Mouse (Mus musculus) lung, postnatal 0 days (tissue): ENCODE measurements at regions not wholly inside any gene's neighbourhood (a gene's known extent, or its start where the extent isn't known, plus 50 kb on each side); places are given as distances from the start of the nearest gene placed in this dataset.

Experiments
- ATAC-seq: fragments of 200-750 bp; cut with Nextera tagmentation; 2 replicates; pipeline ENCODE4 v1.8.0; 2017; ENCODE audit warnings: moderate library complexity
- DNase-seq: peaks from one replicate; pipeline ENCODE4 v3.0.0-alpha.2; 2016; ENCODE audit warnings: low spot score
- H3K27ac ChIP-seq: fragments of 300-500 bp; sonication (generic); 2 replicates; pipeline ENCODE4 v1.5.1; 2014; ENCODE audit warnings: antibody characterized with exemption, mild to moderate bottlenecking, low read length, mixed read lengths
- H3K27me3 ChIP-seq: fragments of 300-500 bp; sonication (generic); replicated peaks from 2 replicates; pipeline ENCODE4 v1.6.1; 2014; ENCODE audit warnings: low read length, mixed read lengths; ENCODE audit not compliant: insufficient read depth
- H3K36me3 ChIP-seq: fragments of 300-500 bp; sonication (generic); 2 replicates; pipeline ENCODE4 v1.6.1; 2014; ENCODE audit warnings: low read length, mixed read lengths; ENCODE audit not compliant: insufficient read depth
- H3K4me1 ChIP-seq: fragments of 300-500 bp; sonication (generic); 2 replicates; pipeline ENCODE4 v1.6.1; 2014; ENCODE audit warnings: antibody characterized with exemption, low read depth, low read length, mixed read lengths; ENCODE audit not compliant: insufficient read depth
- H3K4me2 ChIP-seq: fragments of 300-500 bp; sonication (generic); replicated peaks from 2 replicates; pipeline ENCODE4 v1.6.1; 2014; ENCODE audit warnings: low read depth, mild to moderate bottlenecking, low read length, moderate library complexity, mixed read lengths
- H3K4me3 ChIP-seq: fragments of 300-500 bp; sonication (generic); 2 replicates; pipeline ENCODE4 v1.5.1; 2014; ENCODE audit warnings: low read depth, low read length
- H3K9ac ChIP-seq: fragments of 300-500 bp; sonication (generic); replicated peaks from 2 replicates; pipeline ENCODE4 v1.6.1; 2014; ENCODE audit warnings: low read depth, mild to moderate bottlenecking
- H3K9me3 ChIP-seq: fragments of 300-500 bp; sonication (generic); 2 replicates; pipeline ENCODE4 v1.6.1; 2016; ENCODE audit warnings: low read length, mixed read lengths
- CTCF ChIP-seq: IDR thresholded peaks from 2 replicates; pipeline ENCODE4 v1.5.1; 2016; ENCODE audit warnings: antibody characterized with exemption, mild to moderate bottlenecking
- EP300 ChIP-seq: IDR thresholded peaks from 2 replicates; pipeline ENCODE4 v1.6.1; 2016; ENCODE audit warnings: antibody characterized with exemption, mild to moderate bottlenecking, control low read depth
- WGBS: fragments of 180-500 bp; shearing (Covaris S2); extraction: QIAGEN DNeasy Blood & Tissue Kit; methylation state at CpG from one replicate; pipeline ENCODE4 v1.1.7; 2014; 5-methylcytosine and 5-hydroxymethylcytosine counted together

DNA sequence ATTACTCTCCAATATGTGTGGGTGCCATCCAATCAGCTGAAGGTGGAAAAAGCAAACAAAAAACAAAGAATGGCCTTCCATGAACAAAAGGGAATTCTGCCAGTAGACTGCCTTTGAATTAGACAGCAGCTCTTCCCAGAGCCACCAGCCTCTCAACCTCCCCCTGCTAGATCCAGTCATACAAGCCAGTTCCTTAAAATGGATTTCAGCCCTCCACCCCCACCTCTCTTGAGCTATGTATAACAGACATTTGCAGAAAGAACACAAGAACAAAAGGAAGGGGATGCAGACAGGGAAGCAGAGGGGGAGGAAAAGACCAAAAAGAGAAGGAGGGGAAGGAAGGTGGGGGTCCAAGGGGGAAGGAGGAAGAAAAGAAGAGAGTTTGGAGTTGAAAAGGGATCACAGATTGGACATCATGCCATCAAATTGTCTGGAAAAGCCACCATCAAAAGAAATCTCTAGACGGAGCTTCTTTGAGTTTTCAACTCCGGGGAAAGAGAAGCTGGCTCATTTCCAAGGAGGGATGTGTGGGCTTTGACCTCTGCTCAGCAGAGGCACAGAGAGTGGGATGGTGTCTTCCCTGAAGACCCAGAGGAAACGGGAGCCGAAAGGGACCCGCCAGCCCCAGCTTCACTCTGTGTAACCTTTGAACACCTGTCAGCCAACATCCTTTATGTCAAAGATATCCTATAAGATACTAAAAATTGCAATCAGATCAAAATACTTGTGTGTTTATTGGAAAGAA, 114.8 kb downstream of the Dhrs2 start:
- ATAC-seq (no peak), DNase-seq (no peak)
- 28% methylated on average over 5 of the region's 5 CpGs for WGBS
- Histone ChIP-seq H3K4me1 (no peaks in the 10 kb centered on the region; the same call in 1 of the 2 replicates), H3K4me3 (no peak overlapping the region), H3K36me3 (no peaks in the 10 kb centered on the region), H3K9ac (no peak overlapping the region), H3K27me3 (no peaks in the 10 kb centered on the region), H3K9me3 (no peaks in the 10 kb centered on the region), H3K27ac (no peak overlapping the region), H3K4me2 (no peak overlapping the region)
- no peak for TF ChIP-seq CTCF
- TF ChIP-seq EP300: no peak

DNA sequence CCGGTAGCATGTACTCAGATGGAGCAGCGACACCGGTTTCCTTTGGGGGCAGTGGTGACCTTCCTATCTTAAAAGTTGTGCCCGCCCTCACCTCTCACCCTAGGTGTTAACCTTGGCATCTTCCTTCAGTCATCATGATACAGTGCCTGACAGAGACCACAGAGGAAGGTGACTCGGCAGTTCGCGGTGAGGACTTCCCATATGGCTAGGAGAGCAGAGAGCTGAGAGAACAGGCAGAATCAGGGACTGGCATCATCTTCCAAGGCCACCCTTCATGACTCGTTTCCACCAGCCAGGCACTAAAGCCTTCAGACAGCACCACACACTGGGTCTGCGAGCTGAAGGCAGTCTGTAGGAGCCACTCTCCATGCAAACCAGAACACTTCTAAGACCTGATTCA, 116.2 kb downstream of the Dhrs2 start:
- 55% methylated on average over 9 of the region's 9 CpGs for WGBS
- no peak for ATAC-seq
- DNase-seq: no peak

DNA sequence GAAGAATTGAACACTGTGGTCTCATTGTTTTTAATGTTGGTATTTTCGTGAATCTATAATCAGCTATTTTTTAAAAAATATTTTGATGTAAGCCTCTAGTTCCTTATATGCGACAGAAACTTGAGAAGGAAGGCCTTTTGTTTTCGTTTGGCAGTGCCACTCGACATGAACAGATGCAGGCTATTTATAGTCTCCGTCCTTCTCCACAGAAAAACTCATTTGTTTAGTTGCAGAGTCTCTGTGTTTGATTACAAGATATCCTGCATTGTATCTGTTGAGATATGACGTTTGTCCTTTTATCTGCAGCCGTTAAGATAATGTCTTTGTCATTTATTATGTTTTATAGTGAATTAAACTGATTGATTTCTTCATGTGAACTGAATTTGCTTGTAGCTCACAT, 116.7 kb downstream of the Dhrs2 start:
- Histone ChIP-seq H3K27ac (no peak overlapping the region), H3K4me3 (no peak overlapping the region), H3K27me3 (no peaks in the 10 kb centered on the region), H3K9me3 (no peaks in the 10 kb centered on the region), H3K4me1 (no peaks in the 10 kb centered on the region; the same call in 1 of the 2 replicates), H3K36me3 (no peaks in the 10 kb centered on the region), H3K9ac (no peak overlapping the region), H3K4me2 (no peak overlapping the region)
- ATAC-seq (no peak), DNase-seq (peak; percentile 27)
- TF ChIP-seq EP300 (peak; percentile 60; the same call in 1 of the 2 replicates), CTCF (no peak)
- WGBS: 29% methylated on average over 7 of the region's 7 CpGs

More for the DNA sequence above, 116.2 kb downstream of the Dhrs2 start:
- H3K4me3 ChIP-seq: no peak overlapping the region
- H3K36me3 ChIP-seq: no peaks in the 10 kb centered on the region
- no peaks in the 10 kb centered on the region for H3K9me3 ChIP-seq
- H3K4me2 ChIP-seq: no peak overlapping the region
- H3K4me1 ChIP-seq: no peaks in the 10 kb centered on the region; the same call in 1 of the 2 replicates
- no peak overlapping the region for H3K9ac ChIP-seq
- TF ChIP-seq EP300 (no peak), CTCF (no peak; the same call in 1 of the 2 replicates)
- no peak overlapping the region for H3K27ac ChIP-seq
- H3K27me3 ChIP-seq: no peaks in the 10 kb centered on the region

DNA sequence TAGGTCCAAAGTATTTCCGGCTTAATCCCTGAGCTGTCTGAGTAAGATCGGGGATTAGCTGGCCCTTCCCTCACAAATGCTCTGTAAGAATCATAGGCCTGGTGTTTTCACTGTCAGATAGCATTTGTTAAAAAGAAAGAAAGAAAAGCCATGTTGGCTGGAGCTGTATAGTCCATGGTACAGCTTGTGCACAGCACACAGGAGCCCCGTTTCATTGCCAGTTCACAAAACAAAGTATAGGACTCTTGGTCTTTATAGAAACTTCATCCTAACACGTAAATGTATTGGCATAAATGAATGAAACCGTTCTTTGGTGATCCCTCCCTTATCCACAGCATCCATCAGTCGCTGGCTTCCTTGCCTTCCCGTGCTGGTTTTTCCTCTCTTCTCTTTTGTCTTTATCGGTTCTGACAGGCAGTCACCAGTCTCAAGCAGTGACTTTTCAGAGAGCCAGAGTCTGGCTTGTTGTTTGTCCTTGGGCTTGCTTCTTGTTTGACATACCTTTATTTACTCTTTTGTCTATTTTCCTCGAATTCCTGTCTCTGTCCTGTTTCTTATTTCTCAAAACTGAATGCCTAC, 117.3 kb downstream of the Dhrs2 start:
- no peaks in the 10 kb centered on the region; the same call in 1 of the 2 replicates for H3K4me1 ChIP-seq
- H3K9me3 ChIP-seq: no peaks in the 10 kb centered on the region
- H3K9ac ChIP-seq: no peak overlapping the region
- no peak for ATAC-seq
- H3K27ac ChIP-seq: no peak overlapping the region
- H3K36me3 ChIP-seq: no peaks in the 10 kb centered on the region
- WGBS: 45% methylated on average over 9 of the region's 9 CpGs
- no peaks in the 10 kb centered on the region for H3K27me3 ChIP-seq
- no peak for TF ChIP-seq CTCF
- TF ChIP-seq EP300: 0 out of 2 replicates have a peak, but pooled peaks have one; percentile 18
- no peak overlapping the region for H3K4me3 ChIP-seq
- DNase-seq: no peak
- H3K4me2 ChIP-seq: no peak overlapping the region

DNA sequence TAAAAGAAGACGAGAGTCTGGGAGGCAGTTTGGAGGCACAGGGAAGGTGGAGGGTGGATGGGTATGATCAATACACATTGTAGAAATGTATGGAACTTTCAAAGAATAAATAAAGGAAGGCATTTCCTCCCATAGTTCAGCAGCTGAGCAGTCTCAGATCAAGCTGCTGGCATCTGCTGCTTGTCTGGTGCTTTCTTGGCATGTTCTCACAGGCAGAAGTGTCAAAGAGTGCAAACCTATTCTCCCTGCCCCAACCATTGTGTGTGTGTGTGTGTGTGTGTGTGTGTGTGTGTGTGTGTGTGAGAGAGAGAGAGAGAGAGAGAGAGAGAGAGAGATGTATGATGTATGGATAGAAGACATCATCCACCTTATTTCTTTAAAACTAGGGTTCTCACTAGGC, 121.5 kb downstream of the Dhrs2 start:
- no peaks in the 10 kb centered on the region for H3K4me1 ChIP-seq
- H3K27me3 ChIP-seq: no peaks in the 10 kb centered on the region
- no peaks in the 10 kb centered on the region for H3K9me3 ChIP-seq
- H3K4me2 ChIP-seq: no peak overlapping the region
- H3K27ac ChIP-seq: no peak overlapping the region
- no peak for ATAC-seq
- WGBS: 40% methylated on average over 1 of the region's 1 CpGs
- no peak for DNase-seq
- H3K9ac ChIP-seq: no peak overlapping the region
- H3K4me3 ChIP-seq: no peak overlapping the region
- H3K36me3 ChIP-seq: no peaks in the 10 kb centered on the region
- TF ChIP-seq EP300: no peak

DNA sequence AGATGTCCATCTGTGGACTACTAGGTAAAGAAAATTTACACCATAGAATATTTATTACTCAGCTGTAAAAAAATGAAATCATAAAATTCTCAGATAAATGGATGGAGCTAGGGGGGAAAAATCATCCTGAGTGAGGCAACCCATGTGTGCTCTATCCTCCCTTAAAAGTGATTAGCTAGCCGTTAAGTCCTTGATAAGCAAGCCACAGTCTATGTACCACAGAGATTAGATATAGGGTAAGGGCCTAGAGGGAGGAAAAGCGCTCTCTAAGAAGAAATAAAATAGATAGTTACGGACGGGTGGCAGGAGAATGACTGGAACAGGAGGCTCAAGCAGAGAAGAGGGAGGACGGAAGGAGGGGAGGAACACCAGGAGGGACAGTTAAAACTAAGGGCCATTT, 122.1 kb downstream of the Dhrs2 start:
- no peak for TF ChIP-seq EP300
- TF ChIP-seq CTCF: no peak
- 79% methylated on average over 5 of the region's 5 CpGs for WGBS
- H3K4me1 ChIP-seq: no peaks in the 10 kb centered on the region

More for the DNA sequence above, 122.1 kb downstream of the Dhrs2 start:
- Histone ChIP-seq H3K9ac (no peak overlapping the region), H3K4me2 (no peak overlapping the region), H3K27me3 (no peaks in the 10 kb centered on the region), H3K9me3 (no peaks in the 10 kb centered on the region), H3K4me3 (no peak overlapping the region), H3K27ac (no peak overlapping the region), H3K36me3 (no peaks in the 10 kb centered on the region)
- ATAC-seq (no peak), DNase-seq (no peak)
